Mouse (Mus musculus): ENCODE data around the gene Rif1.
A peak's percentile ranks its signal among the peaks of the same experiment; 100 is the strongest.

Gene Rif1

DNA sequence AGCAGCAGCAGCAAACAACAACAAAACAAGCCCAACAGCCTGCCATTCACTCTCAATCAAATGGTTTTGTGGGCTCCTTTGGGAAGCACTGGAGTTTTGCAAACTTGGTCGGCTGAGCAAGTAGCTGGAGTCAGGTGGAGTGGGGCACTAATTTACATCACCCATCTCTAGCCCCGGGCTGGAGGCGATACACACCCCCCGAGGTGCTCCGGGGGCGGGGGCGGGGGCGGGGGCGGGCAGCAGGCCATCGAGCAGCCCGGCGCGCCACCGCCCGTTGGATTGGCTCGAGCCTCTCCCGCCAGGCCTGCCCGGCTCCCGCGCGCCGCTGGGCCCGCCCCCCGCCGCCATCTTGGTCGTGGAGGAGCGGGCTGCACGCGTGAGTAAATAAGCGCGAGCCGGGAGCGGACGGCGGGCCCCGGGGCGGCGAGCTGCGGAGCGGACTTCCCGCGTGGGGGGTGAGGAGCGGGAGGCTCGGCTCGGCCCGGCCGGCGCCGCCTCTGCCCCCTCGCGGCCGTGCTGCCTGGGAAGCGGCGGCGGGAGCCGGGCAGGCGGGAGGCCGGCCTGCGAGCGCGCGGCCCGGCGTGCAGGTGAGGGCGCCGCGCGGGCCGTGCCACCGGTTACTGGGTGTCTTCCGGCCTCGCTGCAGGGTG, at the start of gene Rif1:
Gene Rif1, plus strand, starts transcription at position 342 of the 650 bp plus-strand sequence.
- peak; percentile 70 to 75 for DNase-seq (ENCODE audit: low spot score in 2 of 2)

- DNase-seq (ENCODE audit: low spot score in 2 of 2), result no peak
These were observed 45.6 kb upstream of the Rif1 start for GRCm38 (mm10) chr2:52027061-52027460.

DNA sequence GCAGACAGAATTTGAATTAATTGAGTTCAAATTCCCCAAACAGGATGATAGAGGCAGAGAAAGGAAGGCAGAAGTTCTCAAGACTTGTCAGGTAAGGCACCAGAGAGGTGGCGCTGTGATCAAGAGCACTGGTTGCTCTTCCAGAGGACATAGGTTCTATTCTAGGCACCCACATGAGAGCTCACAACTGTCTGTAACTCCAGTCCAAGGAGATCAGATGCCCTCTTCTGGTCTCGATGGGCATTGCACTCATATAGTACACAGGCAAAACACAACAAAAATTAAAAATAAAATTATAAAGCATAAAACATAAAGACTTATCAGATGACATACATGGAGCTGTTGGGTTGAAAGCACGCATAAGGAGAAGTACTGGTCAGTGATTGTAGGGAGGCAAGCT, 43.2 kb upstream of the Rif1 start:
- no peak for DNase-seq (ENCODE audit: low spot score in 2 of 2)

DNA sequence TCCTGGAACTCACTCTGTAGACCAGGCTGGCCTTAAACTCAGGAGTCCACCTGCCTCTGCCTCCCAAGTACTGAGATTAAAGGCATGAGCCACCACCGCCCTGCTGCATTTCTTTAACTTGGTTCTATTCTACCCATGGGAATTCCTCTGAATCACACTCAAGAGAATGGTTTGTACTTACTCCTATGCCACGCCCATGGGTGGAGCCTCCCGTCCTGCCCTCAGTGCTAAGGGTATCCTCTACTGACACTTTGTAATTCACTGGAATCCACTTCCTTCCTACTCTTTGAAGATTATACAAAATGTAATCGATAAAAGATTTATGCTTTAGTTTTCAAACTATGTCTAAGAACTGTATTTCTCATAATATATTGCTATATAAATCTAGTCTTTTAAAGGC, 41.1 kb upstream of the Rif1 start:
- no peak for DNase-seq (ENCODE audit: low spot score in 2 of 2)

- DNase-seq (ENCODE audit: low spot score in 2 of 2), result no peak
These were observed 38.0 kb upstream of the Rif1 start for GRCm38 (mm10) chr2:52034601-52035000.

DNA sequence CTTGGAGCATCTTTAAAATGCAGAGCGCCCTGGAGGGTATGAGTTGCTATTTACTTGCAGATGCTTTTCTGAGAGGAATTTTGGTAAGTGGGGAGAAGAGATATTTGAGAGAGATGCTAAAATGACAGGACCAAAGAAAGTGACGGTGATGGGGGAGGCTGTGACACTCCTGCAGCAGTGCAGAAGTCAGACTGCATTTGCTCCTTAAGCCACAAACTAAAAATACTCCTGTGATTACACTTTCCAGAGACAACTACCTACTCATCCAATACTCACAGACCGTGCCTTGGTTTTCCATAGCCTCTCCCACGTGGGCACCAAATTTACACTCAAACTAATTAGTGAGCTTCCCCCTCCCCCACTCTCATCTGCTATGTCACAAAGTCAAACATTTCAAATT, 37.5 kb upstream of the Rif1 start:
- no peak for DNase-seq (ENCODE audit: low spot score in 2 of 2)

GRCm38 (mm10) chr2:52036929-52037595, 35.6 kb upstream of the Rif1 start:
- DNase-seq (ENCODE audit: low spot score in 2 of 2), result no peak

DNA sequence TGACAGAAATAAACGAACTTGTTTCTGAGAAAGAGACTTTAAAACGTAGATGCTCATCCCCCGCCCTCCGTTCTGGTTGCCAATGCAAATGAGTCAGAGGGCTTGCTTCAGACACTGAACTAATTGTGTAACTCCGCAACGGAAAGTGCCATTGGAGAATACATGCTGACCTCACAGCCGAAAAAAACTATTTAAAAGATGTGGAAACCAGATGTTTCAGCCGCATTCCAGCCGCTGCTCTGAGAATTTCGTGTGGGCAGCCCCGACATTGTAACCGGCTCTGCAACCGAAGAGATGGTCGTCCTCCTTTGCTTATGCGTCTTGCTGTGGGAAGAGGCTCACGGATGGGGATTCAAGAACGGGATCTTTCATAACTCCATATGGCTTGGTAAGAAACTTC, 34.8 kb upstream of the Rif1 start, which contains the start of gene Tnfaip6:
Gene Tnfaip6, plus strand, starts transcription at position 128 of the 400 bp plus-strand sequence.
- peak in 1 of 2 experiments; percentile 25 for DNase-seq (ENCODE audit: low spot score in 2 of 2)

DNA sequence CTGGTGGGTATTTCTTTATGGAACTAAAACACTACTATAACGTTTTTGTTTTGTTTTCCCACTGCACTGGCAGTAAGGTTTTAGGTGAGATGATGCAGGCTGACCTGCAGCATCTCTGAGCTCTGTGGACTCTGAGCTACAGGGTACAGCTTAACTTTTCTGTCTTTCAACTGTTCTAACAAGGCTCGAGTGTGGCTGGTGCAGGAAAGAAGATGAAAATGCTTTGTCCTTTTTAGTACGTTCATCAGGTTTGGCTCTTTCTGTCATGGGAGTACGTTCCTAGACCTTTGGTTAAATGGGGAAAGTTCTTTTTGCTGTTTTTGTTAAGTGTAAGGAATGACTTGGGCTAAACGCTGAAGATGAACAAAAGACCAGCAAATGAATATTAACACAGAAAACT, 34.1 kb upstream of the Rif1 start:
- DNase-seq (ENCODE audit: low spot score in 2 of 2), result no peak

- DNase-seq (ENCODE audit: low spot score in 2 of 2), result no peak
These were observed 33.4 kb upstream of the Rif1 start for GRCm38 (mm10) chr2:52039083-52039801.

DNA sequence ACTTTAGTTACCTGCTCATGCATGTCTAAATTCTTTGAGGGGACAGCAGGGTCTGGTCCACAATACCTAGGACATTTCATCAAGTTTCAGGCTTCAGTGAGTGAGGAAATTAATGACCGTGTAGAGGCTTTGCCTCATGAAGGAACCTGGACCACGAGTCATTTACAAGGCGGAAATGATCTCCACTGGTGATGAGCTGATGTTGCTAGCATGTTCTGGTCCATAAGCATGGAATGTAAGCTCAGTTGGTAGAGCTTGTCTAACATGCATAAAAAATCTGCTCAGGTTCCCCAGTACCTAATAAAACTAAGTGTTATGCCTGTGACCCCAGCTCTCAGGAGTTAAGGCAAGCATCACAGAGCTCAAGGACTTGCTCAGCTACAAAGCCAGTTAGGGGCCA, 30.5 kb upstream of the Rif1 start:
- DNase-seq (ENCODE audit: low spot score in 2 of 2), result no peak

- DNase-seq (ENCODE audit: low spot score in 2 of 2), result no peak
These were observed 29.9 kb upstream of the Rif1 start for GRCm38 (mm10) chr2:52042714-52043113.

DNA sequence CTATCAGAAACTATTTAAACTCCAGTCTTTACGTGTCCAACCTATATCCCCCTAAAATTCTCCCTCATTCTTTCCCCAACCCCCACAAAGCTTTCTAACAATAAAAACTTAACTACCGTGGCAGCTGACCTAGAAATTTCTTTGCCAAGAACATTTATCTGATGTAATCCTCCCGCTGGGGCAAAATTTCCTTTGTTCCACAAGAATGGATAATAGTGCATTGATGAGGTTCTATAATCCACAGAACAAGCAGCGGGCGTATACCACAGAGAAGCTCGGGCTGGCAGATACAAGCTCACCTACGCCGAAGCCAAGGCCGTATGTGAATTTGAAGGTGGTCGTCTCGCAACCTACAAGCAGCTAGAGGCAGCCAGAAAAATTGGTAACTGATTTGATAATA, 29.1 kb upstream of the Rif1 start:
- no peak for DNase-seq (ENCODE audit: low spot score in 2 of 2)

GRCm38 (mm10) chr2:52046032-52046431, 26.6 kb upstream of the Rif1 start:
- no peak for DNase-seq (ENCODE audit: low spot score in 2 of 2)

DNA sequence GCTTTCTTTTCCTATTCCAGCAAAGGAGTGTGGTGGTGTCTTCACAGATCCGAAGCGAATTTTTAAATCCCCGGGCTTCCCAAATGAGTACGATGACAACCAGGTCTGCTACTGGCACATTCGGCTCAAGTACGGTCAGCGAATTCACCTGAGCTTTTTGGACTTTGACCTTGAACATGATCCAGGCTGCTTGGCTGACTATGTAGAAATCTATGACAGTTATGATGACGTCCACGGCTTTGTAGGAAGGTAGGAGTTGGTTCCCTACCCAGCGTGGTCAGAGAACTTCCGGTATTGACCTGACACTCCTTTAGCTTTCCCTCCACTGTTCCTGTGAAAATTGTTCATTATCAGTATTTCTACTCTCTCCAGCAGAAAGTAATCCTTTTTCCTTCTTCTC, 21.8 kb upstream of the Rif1 start:
- DNase-seq (ENCODE audit: low spot score in 2 of 2), result no peak

DNA sequence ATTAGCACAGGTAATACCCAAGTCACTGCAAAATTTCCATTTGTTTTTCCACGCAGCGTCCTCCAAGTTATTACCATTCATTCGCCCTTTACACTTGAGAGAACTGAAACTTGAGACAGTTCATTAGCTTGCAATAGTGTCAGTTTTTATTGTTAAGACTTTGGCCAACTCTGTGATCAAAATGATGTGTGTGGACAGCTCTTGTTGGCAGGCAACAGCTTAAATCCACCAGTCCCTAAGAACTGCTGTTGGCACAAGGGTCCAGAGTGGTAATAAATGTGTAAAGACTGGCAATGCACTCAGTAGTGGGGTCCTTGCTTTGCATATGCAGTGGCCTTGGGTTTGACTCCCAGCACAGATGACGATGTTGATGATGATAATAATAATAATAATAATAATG, 20.3 kb upstream of the Rif1 start:
- DNase-seq (ENCODE audit: low spot score in 2 of 2), result no peak

GRCm38 (mm10) chr2:52053502-52053901, 19.1 kb upstream of the Rif1 start:
- no peak for DNase-seq (ENCODE audit: low spot score in 2 of 2)

DNA sequence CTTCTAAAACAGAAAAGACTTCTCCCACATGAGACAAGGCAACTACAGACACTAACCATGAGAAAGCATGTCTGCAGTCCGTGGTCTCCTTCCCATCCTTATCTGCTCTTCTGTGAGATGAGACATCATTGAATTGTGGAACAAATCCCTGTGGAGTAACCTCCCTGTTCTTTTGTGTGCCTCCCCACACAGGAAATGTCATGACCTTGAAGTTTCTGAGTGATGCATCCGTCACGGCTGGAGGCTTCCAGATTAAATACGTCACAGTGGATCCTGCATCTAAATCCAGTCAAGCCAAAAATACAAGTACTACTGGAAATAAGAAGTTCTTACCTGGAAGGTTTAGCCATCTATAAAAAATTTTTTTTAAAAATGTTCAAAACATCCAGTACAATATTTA, 17.0 kb upstream of the Rif1 start:
- no peak for DNase-seq (ENCODE audit: low spot score in 2 of 2)

DNA sequence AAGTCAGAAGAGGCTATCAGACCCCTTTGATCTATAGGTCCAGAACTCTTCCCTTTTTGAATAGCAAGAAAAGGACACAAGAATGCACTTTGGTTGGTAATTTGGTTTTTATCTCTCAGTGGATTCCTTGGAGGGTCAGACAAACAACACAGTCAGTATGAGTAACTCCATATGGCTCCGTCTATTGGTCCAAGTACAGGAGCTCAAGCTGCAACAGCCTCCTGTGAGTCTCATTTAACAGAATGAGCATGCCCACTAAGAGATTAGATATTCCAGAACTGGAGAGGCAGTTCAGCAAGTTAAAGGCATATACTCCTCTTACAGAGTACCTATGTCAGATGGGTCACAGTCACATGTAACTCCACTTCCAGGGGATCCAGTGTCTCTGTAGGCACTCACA, 15.5 kb upstream of the Rif1 start:
- no peak for DNase-seq (ENCODE audit: low spot score in 2 of 2)

DNA sequence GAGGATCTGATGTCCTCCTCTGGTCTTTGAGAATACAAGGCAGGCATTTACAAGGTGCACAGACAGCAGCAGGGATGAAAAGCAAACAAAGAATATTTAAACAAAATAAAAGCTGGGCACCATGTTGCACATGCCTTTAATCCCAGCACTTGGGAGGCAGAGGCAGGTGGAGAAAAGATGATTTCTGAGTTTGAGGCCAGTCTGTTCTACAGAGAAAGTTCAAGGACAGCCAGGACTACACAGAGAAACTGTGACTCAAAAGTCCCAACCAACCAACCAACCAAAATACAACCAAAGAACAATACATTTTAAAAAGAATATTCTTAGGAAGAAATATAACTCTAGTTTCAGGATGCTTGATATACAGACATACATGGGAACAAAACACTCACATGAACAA, 15.0 kb upstream of the Rif1 start:
- DNase-seq (ENCODE audit: low spot score in 2 of 2), result no peak

GRCm38 (mm10) chr2:52068641-52069040, 4.0 kb upstream of the Rif1 start:
- DNase-seq (ENCODE audit: low spot score in 2 of 2), result no peak

GRCm38 (mm10) chr2:52070816-52071215, 1.8 kb upstream of the Rif1 start:
- DNase-seq (ENCODE audit: low spot score in 2 of 2), result no peak
